Mouse (Mus musculus): ENCODE results near the gene Atp8a1. TPM values are rescaled to one million over a fixed set of nuclear protein-coding genes. Genes with fewer than 3 reads are reported as not detected.
"Not testable (repeated sequence)": the region's sequence is repeated elsewhere in the genome, so short reads cannot be mapped to it uniquely, and the experiment has no call there.

The Atp8a1 gene
- polyA plus RNA-seq, 1 experiment: 2.6 TPM

- no peak for DNase-seq (ENCODE audit: low read depth, low spot score)
- 54% methylated on average over 10 of the region's 10 CpGs for WGBS
These were observed 15.7 kb downstream of the Atp8a1 start for GRCm38 (mm10) chr5:67831293-67832147.

- WGBS: 84% methylated on average over 3 of the region's 3 CpGs
- DNase-seq (ENCODE audit: low read depth, low spot score): no peak
These were observed 18.9 kb downstream of the Atp8a1 start for GRCm38 (mm10) chr5:67828356-67828755.

GRCm38 (mm10) chr5:67826935-67827334, 20.3 kb downstream of the Atp8a1 start:
- WGBS: 88% methylated on average over 3 of the region's 3 CpGs
- no peak for DNase-seq (ENCODE audit: low read depth, low spot score)

- WGBS: 87% methylated on average over 9 of the region's 9 CpGs
- DNase-seq (ENCODE audit: low read depth, low spot score): no peak
These were observed 21.0 kb downstream of the Atp8a1 start for GRCm38 (mm10) chr5:67826278-67826677.

GRCm38 (mm10) chr5:67824600-67824999, 22.6 kb downstream of the Atp8a1 start:
- DNase-seq (ENCODE audit: low read depth, low spot score): no peak
- 91% methylated on average over 2 of the region's 2 CpGs for WGBS

- WGBS: 54% methylated on average over 5 of the region's 5 CpGs
These were observed 23.5 kb downstream of the Atp8a1 start for GRCm38 (mm10) chr5:67823771-67824170.

GRCm38 (mm10) chr5:67822619-67823018, 24.6 kb downstream of the Atp8a1 start:
- DNase-seq (ENCODE audit: low read depth, low spot score): no peak
- 66% methylated on average over 6 of the region's 6 CpGs for WGBS

More at GRCm38 (mm10) chr5:67823771-67824170, 23.5 kb downstream of the Atp8a1 start:
- no peak for DNase-seq (ENCODE audit: low read depth, low spot score)

GRCm38 (mm10) chr5:67821987-67822401, 25.2 kb downstream of the Atp8a1 start:
- no peak for DNase-seq (ENCODE audit: low read depth, low spot score)
- 54% methylated on average over 8 of the region's 8 CpGs for WGBS

- 95% methylated on average over 2 of the region's 2 CpGs for WGBS
- DNase-seq (ENCODE audit: low read depth, low spot score): no peak
These were observed 26.0 kb downstream of the Atp8a1 start for GRCm38 (mm10) chr5:67821185-67821584.

- no peak for DNase-seq (ENCODE audit: low read depth, low spot score)
- WGBS: 86% methylated on average over 5 of the region's 5 CpGs
These were observed 27.8 kb downstream of the Atp8a1 start for GRCm38 (mm10) chr5:67819451-67819850.

GRCm38 (mm10) chr5:67815572-67816325, 31.5 kb downstream of the Atp8a1 start:
- 33% methylated on average over 16 of the region's 16 CpGs for WGBS
- DNase-seq (ENCODE audit: low read depth, low spot score): no peak

GRCm38 (mm10) chr5:67815060-67815459, 32.2 kb downstream of the Atp8a1 start:
- 85% methylated on average over 8 of the region's 8 CpGs for WGBS

GRCm38 (mm10) chr5:67814437-67814965, 32.7 kb downstream of the Atp8a1 start:
- no peak for DNase-seq (ENCODE audit: low read depth, low spot score)
- 86% methylated on average over 7 of the region's 7 CpGs for WGBS

More at GRCm38 (mm10) chr5:67815060-67815459, 32.2 kb downstream of the Atp8a1 start:
- DNase-seq (ENCODE audit: low read depth, low spot score): not testable (repeated sequence)

- DNase-seq (ENCODE audit: low read depth, low spot score): no peak
- 96% methylated on average over 5 of the region's 5 CpGs for WGBS
These were observed 33.9 kb downstream of the Atp8a1 start for GRCm38 (mm10) chr5:67813334-67813733.

- no peak for DNase-seq (ENCODE audit: low read depth, low spot score)
These were observed 44.8 kb downstream of the Atp8a1 start for GRCm38 (mm10) chr5:67802174-67803030.

GRCm38 (mm10) chr5:67800801-67801200, 46.4 kb downstream of the Atp8a1 start:
- 53% methylated on average over 8 of the region's 8 CpGs for WGBS
- DNase-seq (ENCODE audit: low read depth, low spot score): no peak

More at GRCm38 (mm10) chr5:67802174-67803030, 44.8 kb downstream of the Atp8a1 start:
- 80% methylated on average over 17 of the region's 17 CpGs for WGBS

- no peak for DNase-seq (ENCODE audit: low read depth, low spot score)
- 46% methylated on average over 7 of the region's 7 CpGs for WGBS
These were observed 47.4 kb downstream of the Atp8a1 start for GRCm38 (mm10) chr5:67799785-67800184.

- 65% methylated on average over 4 of the region's 4 CpGs for WGBS
- no peak for DNase-seq (ENCODE audit: low read depth, low spot score)
These were observed 48.9 kb downstream of the Atp8a1 start for GRCm38 (mm10) chr5:67798348-67798747.
